Mouse (Mus musculus): ENCODE measurements at regions not wholly inside any gene's neighbourhood (a gene's known extent, or its start where the extent isn't known, plus 50 kb on each side); places are given as distances from the start of the nearest gene placed in this dataset.

- Histone ChIP-seq H3K27ac (no peak overlapping the region), H3K4me3 (no peak overlapping the region)
- no peak for TF ChIP-seq CTCF (IDR thresholded peaks at IDR 0.05)
- DNase-seq = no peak
- intact Hi-C loops (cut with DNase I) = no loop called here
These were observed 120.1 kb downstream of the Inhbb start for GRCm38 (mm10) chr1:119301931-119302330.

GRCm38 (mm10) chr1:119301258-119301657, 120.8 kb downstream of the Inhbb start:
- no peak overlapping the region for H3K4me3 ChIP-seq
- H3K27ac ChIP-seq = no peak overlapping the region
- intact Hi-C loops (cut with DNase I) = no loop called here
- DNase-seq = no peak
- no peak for TF ChIP-seq CTCF (IDR thresholded peaks at IDR 0.05)

- peak; percentile 36 for DNase-seq
- Histone ChIP-seq H3K27ac (no peak overlapping the region), H3K4me3 (no peak overlapping the region)
- TF ChIP-seq CTCF (IDR thresholded peaks at IDR 0.05) = no peak
- intact Hi-C loops (cut with DNase I) = no loop called here
These were observed 122.0 kb downstream of the Inhbb start for GRCm38 (mm10) chr1:119299842-119300752.

- intact Hi-C loops (cut with DNase I) = no loop called here
These were observed 123.3 kb downstream of the Inhbb start for GRCm38 (mm10) chr1:119298696-119299230.

GRCm38 (mm10) chr1:119295121-119295520, 126.9 kb downstream of the Inhbb start:
- Histone ChIP-seq H3K4me3 (no peak overlapping the region), H3K27ac (no peak overlapping the region)
- no peak for TF ChIP-seq CTCF (IDR thresholded peaks at IDR 0.05)
- intact Hi-C loops (cut with DNase I) = no loop called here
- DNase-seq = no peak

More at GRCm38 (mm10) chr1:119298696-119299230, 123.3 kb downstream of the Inhbb start:
- Histone ChIP-seq H3K4me3 (no peak overlapping the region), H3K27ac (no peak overlapping the region)
- TF ChIP-seq CTCF (IDR thresholded peaks at IDR 0.05) = no peak
- DNase-seq = no peak

- DNase-seq = no peak
- Histone ChIP-seq H3K4me3 (no peak overlapping the region), H3K27ac (no peak overlapping the region)
- intact Hi-C loops (cut with DNase I) = no loop called here
- TF ChIP-seq CTCF (IDR thresholded peaks at IDR 0.05) = no peak
These were observed 128.2 kb downstream of the Inhbb start for GRCm38 (mm10) chr1:119293839-119294238.

GRCm38 (mm10) chr1:119292216-119292615, 129.8 kb downstream of the Inhbb start:
- intact Hi-C loops (cut with DNase I) = no loop called here
- DNase-seq = peak; percentile 75
- no peak for TF ChIP-seq CTCF (IDR thresholded peaks at IDR 0.05)
- no peak overlapping the region for H3K4me3 ChIP-seq
- H3K27ac ChIP-seq = no peak overlapping the region

GRCm38 (mm10) chr1:119290165-119290916, 131.7 kb downstream of the Inhbb start:
- Histone ChIP-seq H3K27ac (no peak overlapping the region), H3K4me3 (peak overlapping the region; percentile 32)
- DNase-seq = no peak
- TF ChIP-seq CTCF (IDR thresholded peaks at IDR 0.05) = no peak
- intact Hi-C loops (cut with DNase I) = no loop called here

- TF ChIP-seq CTCF (IDR thresholded peaks at IDR 0.05) = no peak
- no peak overlapping the region for H3K27ac ChIP-seq
- intact Hi-C loops (cut with DNase I) = no loop called here
- no peak overlapping the region for H3K4me3 ChIP-seq
- no peak for DNase-seq
These were observed 132.4 kb downstream of the Inhbb start for GRCm38 (mm10) chr1:119289516-119290164.

GRCm38 (mm10) chr1:119282416-119282815, 139.6 kb downstream of the Inhbb start:
- intact Hi-C loops (cut with DNase I) = no loop called here
- no peak overlapping the region for H3K27ac ChIP-seq
- H3K4me3 ChIP-seq = no peak overlapping the region
- TF ChIP-seq CTCF (IDR thresholded peaks at IDR 0.05) = no peak
- DNase-seq = no peak

GRCm38 (mm10) chr1:119279261-119279660, 142.8 kb downstream of the Inhbb start:
- no peak for TF ChIP-seq CTCF (IDR thresholded peaks at IDR 0.05)
- H3K27ac ChIP-seq = no peak overlapping the region
- intact Hi-C loops (cut with DNase I) = no loop called here
- no peak for DNase-seq
- H3K4me3 ChIP-seq = no peak overlapping the region

- intact Hi-C loops (cut with DNase I) = no loop called here
- no peak overlapping the region for H3K27ac ChIP-seq
- no peak overlapping the region for H3K4me3 ChIP-seq
- DNase-seq = no peak
- no peak for TF ChIP-seq CTCF (IDR thresholded peaks at IDR 0.05)
These were observed 143.4 kb downstream of the Inhbb start for GRCm38 (mm10) chr1:119278528-119279201.

Data from gastrocnemius, adult 2 months (tissue).